Mouse (Mus musculus): ENCODE measurements around the gene Ap1m2.
"Not testable (repeated sequence)": the region's sequence is repeated elsewhere in the genome, so short reads cannot be mapped to it uniquely, and the experiment has no call there.

Ap1m2 gene

DNA sequence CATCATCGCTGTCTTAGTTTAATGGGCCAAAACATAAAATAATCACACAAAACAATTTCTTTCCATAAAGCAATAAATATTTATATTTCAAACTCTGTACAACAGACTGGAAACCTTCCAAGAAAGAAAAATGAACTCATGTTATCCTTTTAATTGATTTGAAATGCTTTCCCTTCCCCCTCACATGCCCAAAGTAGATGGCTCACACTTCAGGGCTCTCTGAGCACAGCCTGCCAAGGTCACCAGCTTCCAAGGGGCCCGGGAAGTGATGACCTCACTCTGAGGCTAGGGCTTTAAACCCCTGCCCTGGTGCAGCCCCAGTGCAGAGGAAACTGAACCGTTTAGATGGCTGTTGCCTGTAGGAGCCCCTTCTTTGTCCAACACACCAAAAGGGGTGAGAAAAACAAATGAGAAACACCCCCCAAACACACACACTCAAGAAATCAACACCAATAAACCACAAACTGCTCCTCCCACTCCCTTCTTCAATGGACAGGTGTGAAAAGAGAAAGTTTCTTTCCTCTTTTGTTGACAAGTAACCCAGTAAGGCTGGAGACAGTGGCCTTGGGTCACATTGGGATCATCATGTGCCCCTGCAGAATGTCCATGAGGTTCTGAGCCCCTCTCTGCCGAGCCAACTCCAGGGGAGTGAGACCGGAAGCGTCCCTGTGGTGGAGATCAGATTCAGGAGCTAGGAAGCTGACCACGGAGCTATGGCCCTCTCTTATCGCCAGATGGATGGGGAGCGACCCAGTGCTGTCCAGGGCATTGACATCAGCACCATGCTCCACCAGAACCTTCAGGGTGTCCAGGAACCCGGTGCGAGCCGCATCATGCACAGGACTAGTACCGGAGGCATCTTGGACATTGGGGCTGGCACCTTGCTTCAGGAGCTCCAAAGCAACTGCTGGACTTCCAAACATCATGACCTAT, 23.5 kb downstream of the Ap1m2 start:
- DNase-seq = no peak

DNA sequence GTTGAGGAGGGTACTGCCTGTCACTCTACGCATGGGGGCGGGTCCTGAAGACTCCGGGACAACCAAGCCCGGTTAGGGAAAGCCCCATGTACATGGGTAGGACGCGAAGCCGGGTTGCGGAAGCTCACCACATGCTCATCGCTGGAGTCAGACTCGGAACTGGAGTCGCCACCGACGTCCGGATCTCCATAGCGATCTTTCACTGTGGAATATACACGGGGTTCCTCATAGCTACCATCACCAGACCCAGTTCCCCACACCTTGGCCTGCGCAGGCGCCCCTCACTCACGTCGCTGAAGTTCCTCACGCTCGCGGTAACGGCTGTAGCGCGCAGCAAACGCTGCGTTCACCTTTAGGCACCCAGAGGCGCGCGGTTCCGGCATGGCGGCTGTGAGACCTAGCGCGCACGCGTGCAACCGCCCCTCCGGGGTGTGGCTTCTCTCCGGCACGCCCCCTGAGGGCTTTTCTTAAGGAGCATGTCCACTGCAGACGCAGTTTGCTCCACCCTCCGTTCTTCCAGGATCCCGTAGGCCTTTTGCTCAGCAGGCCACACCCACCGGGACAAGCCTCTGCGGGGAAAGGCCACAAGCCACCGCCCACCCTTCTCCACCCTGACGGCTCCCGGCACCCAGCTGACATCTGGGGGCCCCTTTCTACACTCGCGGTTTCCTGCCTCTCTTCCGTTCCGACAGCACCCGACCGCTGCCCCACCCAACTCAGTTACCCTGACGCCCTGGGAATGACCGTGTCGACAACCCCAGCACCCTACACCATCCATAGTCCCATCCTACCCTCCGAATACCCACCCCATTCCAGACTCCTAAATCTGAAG, 24.4 kb downstream of the Ap1m2 start, which contains the start of gene Kri1:
Kri1 (minus strand) TSS at position 399 of the 832 bp plus-strand sequence.
- DNase-seq = peak; percentile 98

DNA sequence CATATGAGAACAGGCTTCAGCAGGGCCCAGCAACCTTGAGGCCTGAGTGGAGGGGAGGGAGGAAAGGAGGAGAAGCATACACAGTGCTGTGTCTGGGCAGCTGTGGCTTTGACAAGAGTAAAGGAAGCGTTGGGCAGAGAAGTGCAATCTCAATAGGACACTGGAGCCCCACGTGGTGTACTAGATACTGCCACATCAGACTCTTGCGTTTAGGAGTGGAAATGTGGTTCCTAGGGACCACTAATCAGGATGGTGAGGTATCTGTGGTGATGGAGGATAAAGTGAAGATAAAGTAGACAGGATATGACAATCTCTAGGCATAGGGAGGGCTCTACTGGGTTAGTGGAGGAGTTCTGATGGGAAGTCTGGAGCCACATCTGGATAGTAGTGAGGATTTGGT, 25.4 kb downstream of the Ap1m2 start:
- no peak for DNase-seq

DNA sequence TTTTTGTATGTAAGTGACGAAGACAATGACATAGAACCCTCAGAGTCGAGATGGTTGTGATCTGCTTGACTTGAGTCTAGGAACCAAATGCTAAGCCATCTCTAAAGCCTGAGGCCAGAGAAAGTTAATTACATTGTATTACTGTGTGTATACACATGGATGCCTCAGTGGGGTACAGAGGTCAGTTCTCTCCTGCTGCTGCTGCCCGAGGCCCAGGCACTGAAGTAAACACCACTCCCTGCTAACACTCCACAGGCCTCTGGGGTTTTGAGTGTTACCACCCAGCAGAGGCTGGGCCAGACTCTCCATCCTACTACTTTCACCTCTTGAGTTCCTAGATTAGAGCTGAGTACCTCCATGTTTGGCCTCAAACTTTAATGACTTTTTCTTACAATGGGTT, 28.1 kb downstream of the Ap1m2 start:
- no peak for DNase-seq

DNA sequence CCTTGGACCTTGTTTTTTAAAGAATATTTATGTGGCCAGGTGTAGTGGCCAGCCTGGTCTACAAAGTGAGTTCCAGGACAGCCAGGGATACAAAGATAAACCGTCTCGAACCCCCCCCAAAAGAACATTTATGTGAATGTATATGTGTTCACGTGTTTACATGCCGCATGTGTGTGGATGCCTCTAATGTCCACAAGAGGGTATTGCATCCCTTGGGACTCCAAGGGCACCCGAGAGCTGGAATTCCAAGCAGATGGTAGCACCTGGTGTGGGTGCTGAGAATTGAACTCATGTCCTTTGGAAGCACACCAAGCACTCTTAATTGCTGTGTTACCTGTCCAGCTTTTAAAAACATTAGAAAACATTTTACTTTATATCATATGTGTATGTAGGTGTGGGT, 28.5 kb downstream of the Ap1m2 start:
- DNase-seq = no peak

DNA sequence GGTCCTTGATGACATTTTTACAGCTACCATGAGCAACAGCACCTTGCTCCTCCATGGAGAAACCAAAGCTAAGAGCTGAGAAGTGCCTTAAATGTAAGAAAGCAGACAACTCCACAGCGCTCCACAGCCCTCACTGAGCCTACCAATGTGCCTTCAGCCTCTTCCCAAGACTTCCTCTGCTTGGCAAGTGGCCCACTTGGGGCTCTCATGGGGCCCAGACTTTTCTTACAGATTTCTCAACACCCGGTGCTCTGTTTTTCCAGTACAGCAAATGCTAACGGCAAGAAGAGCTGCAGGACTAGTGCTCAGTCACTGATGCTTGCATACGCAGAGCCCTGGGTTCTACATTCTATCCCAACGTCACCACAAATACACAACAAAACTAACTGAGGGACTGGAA, 34.4 kb downstream of the Ap1m2 start:
- no peak for DNase-seq

DNA sequence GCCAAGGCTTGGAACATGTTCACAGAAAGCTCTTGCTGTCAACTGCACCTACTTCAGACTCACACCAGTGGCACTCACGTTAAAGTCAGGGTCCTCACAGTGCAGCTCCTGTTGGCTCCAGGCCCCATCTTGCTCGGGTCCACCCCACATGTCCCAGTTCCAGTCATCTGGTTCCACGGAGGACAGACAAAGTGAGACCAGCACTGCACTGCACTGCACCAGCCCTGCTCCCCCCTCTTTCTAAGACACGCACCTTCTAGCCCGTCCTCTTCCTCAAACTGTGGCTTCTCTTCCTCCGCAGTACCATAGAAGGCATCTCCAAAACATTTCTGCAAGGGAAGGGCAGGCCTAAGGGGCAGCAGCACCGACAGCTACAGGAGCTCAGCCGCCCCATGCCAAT, 35.8 kb downstream of the Ap1m2 start:
- DNase-seq = no peak

DNA sequence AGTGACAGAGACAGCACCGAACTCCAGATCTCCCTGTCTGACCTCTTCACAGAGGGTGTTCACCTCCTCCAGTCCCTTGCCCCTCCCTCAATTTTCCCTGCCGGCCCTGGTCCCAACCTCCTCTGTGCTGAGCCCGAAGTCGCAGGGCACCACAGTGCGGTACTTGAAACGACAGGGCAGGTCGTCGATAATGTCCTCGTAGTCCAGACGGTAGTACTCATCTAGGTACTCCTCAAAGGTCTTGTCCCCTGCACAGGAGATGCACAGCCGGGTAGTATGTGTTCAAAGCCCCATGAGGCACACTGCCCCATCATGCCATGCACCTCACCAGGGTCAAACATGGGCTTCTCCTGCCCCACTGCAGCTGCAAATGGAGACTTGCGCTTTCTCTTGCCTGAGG, 36.4 kb downstream of the Ap1m2 start:
- DNase-seq = no peak

DNA sequence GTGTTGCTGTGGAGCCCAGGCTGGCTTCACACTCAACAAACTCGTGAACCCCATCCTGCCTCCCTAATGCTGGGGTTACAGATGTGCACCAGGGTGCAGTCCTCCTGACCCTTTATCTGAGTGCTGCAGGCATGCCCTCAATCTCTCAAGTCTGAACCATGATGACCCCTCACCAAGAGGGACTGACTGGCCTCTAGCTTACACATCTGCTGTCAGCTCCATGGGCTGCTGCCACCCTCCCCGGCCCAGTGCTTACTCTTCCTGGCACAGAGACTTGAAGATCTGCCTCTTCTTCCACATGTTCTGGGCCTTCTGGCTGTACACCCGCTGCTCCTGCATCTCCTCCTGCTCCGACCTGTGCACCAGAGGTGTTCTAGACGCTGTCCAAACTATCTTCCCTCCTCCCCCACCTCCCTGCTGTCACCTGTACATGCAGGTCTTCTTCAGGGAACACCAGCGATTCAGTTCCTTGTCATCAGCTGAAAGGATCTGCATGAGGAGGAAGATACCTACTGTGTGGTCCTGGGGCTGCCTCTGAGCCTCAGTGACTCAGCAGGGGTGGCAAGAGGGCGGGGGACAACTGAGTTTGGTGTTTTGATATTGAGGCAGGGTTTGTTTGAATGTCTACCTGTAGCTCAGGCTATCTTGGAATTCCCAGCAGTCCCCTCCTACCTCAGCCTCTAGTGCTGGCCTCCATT, 37.0 kb downstream of the Ap1m2 start:
- DNase-seq = no peak

DNA sequence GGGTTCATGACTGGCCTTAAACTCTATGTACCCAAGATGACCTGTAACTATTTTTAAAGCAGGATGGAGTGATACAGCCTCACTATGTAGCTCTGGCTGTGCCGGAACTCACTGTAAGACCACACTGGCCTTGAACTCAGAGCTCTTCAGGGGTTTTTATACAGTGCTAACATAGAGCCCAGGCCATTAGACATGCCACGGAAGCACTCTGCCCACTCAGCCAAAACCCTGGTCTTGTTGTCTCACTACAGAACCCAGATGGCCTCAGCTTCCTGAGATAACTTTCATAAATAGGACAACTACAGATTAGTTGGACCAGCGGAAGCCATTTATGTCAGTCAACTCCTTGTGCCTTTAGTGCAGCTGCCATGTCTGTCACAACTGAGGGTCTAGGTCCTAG, 37.8 kb downstream of the Ap1m2 start:
- DNase-seq = no peak

DNA sequence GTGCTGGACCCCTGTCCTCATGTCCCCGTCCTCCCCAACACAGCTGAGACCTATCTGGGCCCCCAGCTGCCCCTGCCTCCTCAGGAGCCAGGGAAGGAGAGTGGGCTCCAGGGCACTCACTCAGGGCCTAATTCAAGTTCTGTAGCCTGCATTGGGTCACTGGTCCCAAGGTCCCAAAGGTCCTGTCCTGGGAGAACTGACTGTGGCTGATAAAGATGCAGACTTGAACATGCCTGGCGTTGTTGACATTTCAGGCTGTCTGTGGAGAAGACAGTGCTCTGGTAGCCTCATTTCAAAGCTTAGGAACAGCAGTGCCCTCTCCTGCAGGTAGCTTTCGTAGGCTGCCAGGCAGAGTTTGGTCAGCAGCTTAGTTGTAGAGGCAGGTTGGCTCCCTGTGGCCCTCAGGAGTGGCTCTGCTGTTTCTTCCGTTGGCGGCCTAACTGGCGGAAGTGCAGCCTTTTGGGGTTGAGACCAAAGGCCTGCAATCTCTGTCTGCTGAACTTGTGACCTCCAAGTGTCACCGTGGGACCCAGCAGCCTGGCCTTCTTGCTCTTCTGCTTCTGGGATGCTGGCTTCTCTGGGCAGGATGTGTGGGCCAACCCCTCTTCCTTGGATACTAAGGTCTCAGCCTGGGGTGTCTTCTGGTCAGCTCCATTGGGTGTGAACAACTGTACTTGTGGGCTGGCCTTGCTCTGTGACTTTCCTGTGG, 38.5 kb downstream of the Ap1m2 start:
- DNase-seq = no peak

DNA sequence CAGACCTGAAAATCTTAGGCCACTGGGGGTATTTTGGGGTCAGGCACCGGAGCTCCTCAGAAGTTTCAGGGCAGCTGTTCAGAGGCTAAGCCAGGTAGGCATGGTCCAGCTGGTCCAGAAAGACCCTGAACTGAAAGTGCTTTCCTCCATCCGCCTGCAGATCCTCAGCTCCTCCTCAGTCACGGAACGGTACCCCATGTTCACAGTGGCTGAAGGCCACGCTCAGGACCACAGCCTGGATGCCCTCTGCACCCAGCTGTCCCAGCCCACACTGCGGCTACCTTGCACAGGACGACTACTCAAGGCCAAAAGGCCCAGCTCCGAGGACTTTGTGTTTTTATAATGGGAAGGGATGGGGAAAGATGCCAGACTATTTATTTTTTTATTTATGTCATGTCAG, 39.0 kb downstream of the Ap1m2 start:
- no peak for DNase-seq

DNA sequence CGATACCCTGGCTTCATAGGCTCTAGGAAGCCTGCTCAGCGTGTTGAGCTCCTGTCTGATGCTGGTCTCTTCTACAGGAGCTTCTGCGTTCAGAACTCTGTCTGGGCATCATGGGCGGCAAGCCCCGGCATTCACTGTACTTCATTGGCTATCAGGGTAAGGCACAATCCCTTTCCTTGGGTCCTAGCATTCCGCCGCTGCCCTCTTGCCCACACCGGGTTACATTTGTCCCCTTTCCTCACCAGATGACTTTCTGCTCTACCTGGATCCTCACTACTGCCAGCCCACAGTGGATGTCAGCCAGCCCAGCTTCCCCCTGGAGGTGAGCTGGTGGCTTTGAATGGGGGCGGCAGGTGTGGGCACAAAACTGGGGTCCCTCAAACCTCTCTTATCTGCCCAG, 39.7 kb downstream of the Ap1m2 start:
- DNase-seq = no peak

DNA sequence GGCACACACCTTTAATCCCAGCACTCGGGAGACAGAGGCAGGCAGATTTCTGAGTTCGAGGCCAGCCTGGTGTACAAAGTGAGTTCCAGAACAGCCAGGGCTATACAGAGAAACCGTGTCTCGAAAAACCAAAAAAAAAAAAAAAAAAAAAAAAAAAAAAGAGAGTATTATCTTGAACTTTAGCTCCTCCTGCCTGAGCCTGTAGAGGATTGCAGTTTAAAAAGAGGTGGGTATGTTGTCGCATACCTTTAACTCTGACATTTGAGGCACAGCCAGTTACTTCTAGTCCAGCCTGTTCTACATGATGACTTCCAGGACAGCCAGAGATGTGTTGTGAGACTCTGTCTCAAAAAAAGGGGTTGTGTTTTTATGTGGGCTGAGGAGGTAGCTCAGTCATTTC, 42.5 kb downstream of the Ap1m2 start:
- DNase-seq = not testable (repeated sequence)

DNA sequence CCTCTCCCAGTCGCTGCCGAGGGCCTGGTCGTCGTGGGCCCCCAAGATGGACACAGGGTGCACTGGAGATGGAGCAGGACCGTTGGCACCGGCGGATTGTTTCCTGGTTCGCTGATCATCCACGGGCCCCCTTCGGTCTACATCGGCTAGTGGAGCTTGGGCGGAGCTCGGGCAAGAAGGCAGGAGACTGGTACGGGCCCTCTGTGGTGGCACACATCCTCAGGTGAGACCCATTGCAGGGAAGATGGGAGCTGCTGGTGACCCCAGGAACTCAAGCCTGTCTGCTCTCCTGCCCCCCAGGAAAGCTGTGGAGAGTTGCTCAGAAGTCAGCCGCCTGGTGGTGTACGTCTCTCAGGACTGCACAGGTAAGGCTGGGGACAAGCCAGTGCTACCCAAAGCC, 43.8 kb downstream of the Ap1m2 start:
- DNase-seq = no peak

DNA sequence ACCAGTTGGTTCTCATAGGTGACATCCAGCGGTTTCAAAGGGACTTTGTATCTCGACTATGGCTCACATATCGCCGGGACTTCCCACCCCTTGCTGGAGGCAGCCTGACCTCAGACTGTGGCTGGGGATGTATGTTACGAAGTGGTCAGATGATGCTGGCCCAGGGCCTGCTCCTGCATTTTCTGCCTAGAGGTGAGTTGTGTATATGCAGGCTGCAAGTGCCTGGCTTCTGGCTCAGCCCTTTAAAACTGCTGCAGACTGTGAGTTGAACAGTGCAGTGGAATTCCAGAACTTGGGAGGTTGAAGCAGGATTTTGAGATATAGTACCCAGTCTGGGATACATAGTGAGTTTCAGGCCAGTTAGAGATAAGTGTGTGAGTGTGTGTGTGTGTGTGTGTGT, 45.2 kb downstream of the Ap1m2 start:
- DNase-seq = no peak

DNA sequence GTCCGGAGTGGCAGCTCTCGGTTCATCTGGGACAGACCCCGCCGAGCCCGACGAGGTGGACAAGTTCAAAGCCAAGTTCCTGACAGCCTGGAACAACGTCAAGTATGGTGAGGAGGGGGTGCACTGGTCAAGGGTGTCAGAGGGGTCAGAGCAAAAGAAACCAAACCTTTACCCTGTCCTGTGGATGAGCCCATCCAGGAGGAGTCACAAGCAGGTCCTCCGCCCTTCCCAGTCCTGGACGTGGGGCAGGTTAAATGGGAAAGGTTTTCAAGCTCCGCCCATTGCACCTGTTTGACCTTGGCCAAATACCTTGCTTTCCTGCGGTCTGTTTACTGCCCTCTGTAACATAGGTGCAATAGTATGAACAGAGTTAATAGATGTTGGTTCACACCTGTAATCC, 46.5 kb downstream of the Ap1m2 start:
- DNase-seq = no peak

DNA sequence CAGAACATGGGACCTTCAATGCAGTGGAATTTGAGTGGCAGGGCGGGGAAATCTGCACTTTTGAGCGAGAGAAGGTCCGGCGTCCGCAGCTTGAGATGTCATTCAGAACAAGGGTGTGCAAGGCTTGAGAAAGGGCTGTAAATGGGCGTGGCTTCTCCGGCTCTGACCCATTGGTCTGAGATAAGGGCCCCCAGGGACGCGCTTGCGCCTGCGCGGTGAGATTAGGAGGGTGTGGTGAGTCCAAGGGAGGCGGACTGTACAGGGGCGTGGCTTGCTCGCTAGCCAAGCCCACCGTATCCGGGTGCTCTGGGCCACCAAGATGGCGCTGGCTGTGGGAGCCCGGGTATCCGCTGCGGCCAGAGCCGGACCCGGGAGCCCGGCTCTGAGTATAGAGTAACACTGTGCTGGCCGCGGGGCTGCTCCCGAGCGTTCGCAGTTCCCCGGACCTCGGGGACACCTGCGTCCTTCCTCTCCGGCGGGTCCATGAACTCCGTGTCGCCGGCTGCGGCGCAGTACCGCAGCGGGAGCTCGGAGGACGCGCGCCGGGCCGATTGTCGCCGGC, 47.1 kb downstream of the Ap1m2 start, which contains the start of gene Atg4d:
Atg4d (plus strand) TSS at position 294 of the 562 bp plus-strand sequence.
- peak; percentile 99 for DNase-seq

DNA sequence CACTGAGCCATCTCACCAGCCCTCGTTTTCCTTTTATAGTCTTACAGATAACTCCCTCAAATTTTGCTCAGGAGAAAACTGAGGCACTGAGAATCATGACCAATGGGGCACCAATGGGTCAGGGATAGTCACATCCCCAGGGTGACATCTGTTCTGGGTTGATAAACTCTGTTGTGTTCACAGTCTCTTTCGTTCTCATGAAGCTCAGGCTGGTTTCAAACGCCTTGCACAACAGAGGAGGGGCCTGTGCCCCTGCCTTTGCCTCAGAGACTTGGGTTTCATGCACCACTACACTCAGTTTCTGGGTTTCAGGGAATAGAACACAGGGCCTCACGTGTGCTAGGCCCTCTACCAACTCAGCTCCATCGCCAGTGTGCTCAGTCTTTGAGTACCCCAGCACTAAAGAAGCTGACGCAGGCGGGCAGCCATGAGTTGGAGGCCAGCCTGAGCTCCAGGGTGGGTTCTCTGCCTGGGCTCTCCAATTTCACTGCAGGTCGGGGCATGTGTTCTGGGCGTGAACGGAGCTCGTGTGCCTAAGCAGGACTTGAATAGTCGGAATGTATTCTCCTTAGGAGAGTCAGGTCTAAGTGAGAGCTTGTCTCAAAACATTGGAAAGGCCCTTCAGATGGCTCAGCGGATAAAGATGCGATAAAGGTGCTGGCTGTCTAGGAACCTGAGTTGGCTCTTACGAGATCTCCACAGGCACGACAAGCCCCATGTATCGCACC, 47.7 kb downstream of the Ap1m2 start:
- DNase-seq = no peak

DNA sequence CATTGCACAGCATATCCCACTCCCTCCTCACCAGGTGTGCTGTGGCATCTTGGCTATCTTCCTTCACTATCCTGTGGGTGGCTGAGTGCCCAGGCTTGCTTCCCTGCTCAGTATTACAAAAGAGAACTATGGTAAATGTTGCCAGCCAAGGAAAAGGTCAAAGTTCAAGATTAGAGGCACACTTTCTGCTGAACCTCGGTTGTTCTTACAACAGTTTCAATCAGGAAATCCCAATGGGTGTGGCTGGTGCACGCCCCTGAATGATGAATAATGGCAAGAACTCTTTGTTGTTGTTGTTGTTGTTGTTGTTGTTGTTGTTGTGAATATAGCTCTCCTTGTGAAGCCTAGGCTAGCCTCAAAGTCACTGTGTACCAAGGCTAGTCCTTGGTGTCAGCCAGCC, 50.3 kb downstream of the Ap1m2 start:
- DNase-seq = no peak

DNA sequence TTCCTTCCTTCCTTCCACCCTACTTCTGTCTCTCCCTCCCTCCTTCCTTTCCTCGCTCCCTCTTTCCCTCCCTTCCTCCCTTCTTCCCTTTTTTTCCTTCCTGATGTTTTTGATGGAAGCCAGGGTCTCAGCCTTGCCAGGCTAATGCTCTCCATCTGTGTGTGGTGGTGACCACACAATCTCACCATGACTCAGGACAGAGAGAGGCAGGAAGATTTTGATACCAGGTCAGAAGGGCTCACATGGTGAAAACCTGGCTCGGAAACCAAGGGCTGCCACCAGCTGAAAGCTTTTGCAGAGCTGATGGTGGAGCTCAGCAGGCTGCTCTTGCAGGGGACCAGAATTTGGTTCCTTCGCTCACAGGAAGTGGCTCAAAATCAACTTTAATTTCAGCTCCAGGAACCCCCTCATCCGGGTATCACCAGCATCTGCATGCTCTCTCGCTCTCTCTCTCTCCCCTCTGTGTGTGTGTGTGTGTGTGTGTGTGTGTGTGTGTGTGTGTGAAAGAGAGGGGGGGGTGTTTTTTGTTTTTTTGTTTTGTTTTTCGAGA, 51.6 kb downstream of the Ap1m2 start:
- no peak for DNase-seq
